Mouse (Mus musculus) CD8-positive naive resting alpha-beta T cell, adult 2 months (primary cell): ENCODE measurements around the gene Camk2b.

Source experiments
- DNase-seq, 2 experiments: peaks; one replicate each; pipeline ENCODE4 v3.0.0; 2022; ENCODE audit warnings: low read depth in 2 of 2, low spot score in 2 of 2

Gene Camk2b

GRCm38 (mm10) chr11:6053386-6053785 lies 12.8 kb downstream of the Camk2b start:
- DNase-seq, result no peak

GRCm38 (mm10) chr11:6050066-6050560 lies 16.0 kb downstream of the Camk2b start:
- DNase-seq, result no peak

GRCm38 (mm10) chr11:6048208-6048607 lies 18.0 kb downstream of the Camk2b start:
- DNase-seq, result no peak

GRCm38 (mm10) chr11:6038929-6039328 lies 27.2 kb downstream of the Camk2b start:
- DNase-seq, result no peak

GRCm38 (mm10) chr11:6037686-6038085 lies 28.5 kb downstream of the Camk2b start:
- no peak for DNase-seq

GRCm38 (mm10) chr11:6037198-6037597 lies 29.0 kb downstream of the Camk2b start:
- DNase-seq, result no peak

GRCm38 (mm10) chr11:6036477-6036876 lies 29.7 kb downstream of the Camk2b start:
- DNase-seq, result no peak

GRCm38 (mm10) chr11:6035521-6035920 lies 30.6 kb downstream of the Camk2b start:
- no peak for DNase-seq

- no peak for DNase-seq
Measured at GRCm38 (mm10) chr11:6034740-6035139, 31.4 kb downstream of the Camk2b start.

- no peak for DNase-seq
Measured at GRCm38 (mm10) chr11:6033801-6034200, 32.4 kb downstream of the Camk2b start.

GRCm38 (mm10) chr11:6033147-6033546 lies 33.0 kb downstream of the Camk2b start:
- DNase-seq, result peak; percentile 69 to 79

GRCm38 (mm10) chr11:6030650-6031049 lies 35.5 kb downstream of the Camk2b start:
- no peak for DNase-seq

GRCm38 (mm10) chr11:6029790-6030189 lies 36.4 kb downstream of the Camk2b start:
- DNase-seq, result no peak

- DNase-seq, result no peak
Measured at GRCm38 (mm10) chr11:6028911-6029310, 37.3 kb downstream of the Camk2b start.

- peak; percentile 42 to 59 for DNase-seq
Measured at GRCm38 (mm10) chr11:6026361-6026760, 39.8 kb downstream of the Camk2b start.

- no peak for DNase-seq
Measured at GRCm38 (mm10) chr11:6024923-6025652, 41.1 kb downstream of the Camk2b start.

- DNase-seq, result no peak
Measured at GRCm38 (mm10) chr11:6020897-6021839, 45.0 kb downstream of the Camk2b start.

GRCm38 (mm10) chr11:6020360-6020759 lies 45.8 kb downstream of the Camk2b start:
- no peak for DNase-seq

GRCm38 (mm10) chr11:6018218-6019010 lies 47.7 kb downstream of the Camk2b start:
- DNase-seq, result peak; percentile 55 to 63

- DNase-seq, result peak; percentile 31 to 33
Measured at GRCm38 (mm10) chr11:6017484-6018140, 48.5 kb downstream of the Camk2b start.
